ENCODE assay signal across 19 mouse cellular contexts in the genomic region with DNA sequence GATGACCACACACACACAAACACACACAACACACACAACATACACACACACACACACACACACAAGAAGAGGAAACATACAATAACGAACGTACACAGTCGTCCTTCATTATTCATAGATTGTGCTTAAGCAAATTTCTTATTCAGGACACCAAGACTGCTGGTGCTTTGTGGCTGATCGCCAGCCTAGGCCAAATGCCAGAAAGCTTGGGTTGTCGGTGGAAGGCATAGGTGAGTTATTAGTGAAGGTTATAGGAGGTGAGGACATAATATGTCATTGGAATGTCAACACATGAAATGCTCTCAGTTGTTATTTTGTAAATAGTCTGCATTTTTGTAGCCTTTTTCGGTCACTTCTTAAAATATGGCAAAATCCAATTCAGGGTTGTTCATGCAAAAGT. TPM values are rescaled to one million over a fixed set of nuclear protein-coding genes. Genes with fewer than 3 reads are reported as not detected.
DNase-seq lines count a peak whose midpoint lies in the region; ATAC-seq and TF ChIP-seq lines count a peak whose summit lies in the region.
"Had no signal": no experiment of that assay in that cellular context is flagged by ENCODE, and none has a peak within 500 bp of the region (broad histone marks: within the 10 kb centered on the region; RNA-seq: fewer than 3 reads in every experiment).

No protein-coding gene starts in this region.

- H3K27ac ChIP-seq in lung, embryonic 14.5 days (ENCODE audit: low read depth), result no peak overlapping the region
- H3K27ac ChIP-seq in intestine, embryonic 15.5 days, result no peak overlapping the region
- H3K27ac ChIP-seq: embryonic facial prominence, embryonic 12.5 days; hindbrain, embryonic 10.5 days; limb, embryonic 10.5 days; neural tube, embryonic 12.5 days had no signal

- H3K4me3 ChIP-seq in lung, embryonic 14.5 days (ENCODE audit: low read depth, low read length), result no peak overlapping the region
- H3K4me3 ChIP-seq in intestine, embryonic 15.5 days (replicated peaks), result no peak overlapping the region
- H3K4me3 ChIP-seq: embryonic facial prominence, embryonic 12.5 days; hindbrain, embryonic 10.5 days; limb, embryonic 10.5 days; neural tube, embryonic 12.5 days had no signal

- WGBS in lung, embryonic 14.5 days, result 81% methylated on average over 6 of the region's 6 CpGs
- 76% methylated on average over 6 of the region's 6 CpGs for WGBS in intestine, embryonic 15.5 days

- intact Hi-C loops in heart, postnatal 10 days (cut with DNase I), result no loop called here
- intact Hi-C loops in heart, postnatal 25 days (cut with DNase I), result no loop called here

- peak; percentile 11 for DNase-seq in adrenal gland, adult 2 months
- DNase-seq in adrenal gland, postnatal 4 days (ENCODE audit: low spot score in 2 of 2), result no peak
- DNase-seq in heart, postnatal 10 days, result peak; percentile 12 to 40
- no peak for DNase-seq in heart, postnatal 25 days (ENCODE audit: low spot score)
- peak; percentile 7 for DNase-seq in lung, embryonic 14.5 days
- DNase-seq in lung, postnatal 25 days (ENCODE audit: low spot score), result no peak
- peak; percentile 45 for DNase-seq in kidney, postnatal 14 days

- no peak overlapping the region for H3K4me2 ChIP-seq in lung, embryonic 14.5 days
- H3K4me2 ChIP-seq in intestine, embryonic 15.5 days (replicated peaks), result no peak overlapping the region
- H3K4me2 ChIP-seq: embryonic facial prominence, embryonic 12.5 days; neural tube, embryonic 12.5 days had no signal

- no peaks in the 10 kb centered on the region for H3K9me3 ChIP-seq in lung, embryonic 14.5 days (ENCODE audit: low read depth, low read length)
- no peaks in the 10 kb centered on the region for H3K9me3 ChIP-seq in intestine, embryonic 15.5 days
- H3K9me3 ChIP-seq: embryonic facial prominence, embryonic 12.5 days; hindbrain, embryonic 10.5 days; limb, embryonic 10.5 days; neural tube, embryonic 12.5 days had no signal

- no peaks in the 10 kb centered on the region for H3K36me3 ChIP-seq in lung, embryonic 14.5 days (ENCODE audit: insufficient read depth)
- no peaks in the 10 kb centered on the region for H3K36me3 ChIP-seq in intestine, embryonic 15.5 days
- H3K36me3 ChIP-seq: embryonic facial prominence, embryonic 12.5 days; hindbrain, embryonic 10.5 days; limb, embryonic 10.5 days; neural tube, embryonic 12.5 days had no signal

- H3K27me3 ChIP-seq in lung, embryonic 14.5 days (ENCODE audit: insufficient read depth, low read length), result no peaks in the 10 kb centered on the region
- no peaks in the 10 kb centered on the region for H3K27me3 ChIP-seq in intestine, embryonic 15.5 days (replicated peaks)
- H3K27me3 ChIP-seq: embryonic facial prominence, embryonic 12.5 days; neural tube, embryonic 12.5 days; Patski had no signal

- no peaks in the 10 kb centered on the region for H3K4me1 ChIP-seq in lung, embryonic 14.5 days (ENCODE audit: insufficient read depth)
- H3K4me1 ChIP-seq in intestine, embryonic 15.5 days (replicated peaks), result no peaks in the 10 kb centered on the region
- H3K4me1 ChIP-seq: embryonic facial prominence, embryonic 12.5 days; hindbrain, embryonic 10.5 days; limb, embryonic 10.5 days; neural tube, embryonic 12.5 days had no signal

- no peak for ATAC-seq in lung, embryonic 14.5 days (ENCODE audit: insufficient read depth)
- ATAC-seq in intestine, embryonic 15.5 days, result no peak
- ATAC-seq: intestine, embryonic 16.5 days; midbrain, embryonic 16.5 days; Patski had no signal

- no peak overlapping the region for H3K9ac ChIP-seq in lung, embryonic 14.5 days
- H3K9ac ChIP-seq in intestine, embryonic 15.5 days, result no peak overlapping the region
- H3K9ac ChIP-seq: embryonic facial prominence, embryonic 12.5 days; neural tube, embryonic 12.5 days had no signal

- no peak for TF ChIP-seq CTCF in lung, embryonic 14.5 days (IDR thresholded peaks at IDR 0.05; ENCODE audit: low read depth)

RNA-seq across cellular contexts. Expression of a gene that starts 3.6 kb away (rescaled TPM):
- 1 to 10 TPM in 1 of 2 experiments, under 1 TPM in 1; 0.90 to 1.6 TPM for total RNA-seq in adrenal gland, adult 2 months (2021)
- polyA plus RNA-seq in adrenal gland, adult 2 months (2012; rRNA removed), result not detected in 2 replicates
- 10 to 100 TPM in 1 of 2 experiments, under 1 TPM in 1; 0.62 to 17.0 TPM for total RNA-seq in adrenal gland, postnatal 4 days (2021)
- not detected for total RNA-seq in heart, postnatal 10 days (2021)
- total RNA-seq in heart, postnatal 25 days (2021), result not detected
- not detected in 2 replicates for polyA plus RNA-seq in lung, embryonic 14.5 days (2014; fragmentation: Nextera tagmentation; extraction: Ambion mirVana)
- polyA plus RNA-seq in intestine, embryonic 15.5 days (2015; fragmentation: Nextera tagmentation; extraction: Ambion mirVana), result 0.05 TPM in 1 of 2 replicates, not detected in the other
- total RNA-seq: heart, adult 8-10 months; megakaryocyte progenitor cell, adult 5-6 weeks had no signal
- polyA plus RNA-seq: embryonic facial prominence, embryonic 12.5 days; forebrain, embryonic 11.5 days; hindbrain, embryonic 10.5 days; limb, embryonic 10.5 days; midbrain, embryonic 16.5 days; neural tube, embryonic 12.5 days; Patski; spleen, adult 2 months had no signal

Comparison
In these comparisons a context has a peak if more than half of its experiments do, and no peak if none do; other contexts are left out.
1. DNase-seq: peak in adrenal gland, adult 2 months (single experiment), heart, postnatal 10 days (2 of 2), lung, embryonic 14.5 days (single experiment) and kidney, postnatal 14 days (single experiment); none in adrenal gland, postnatal 4 days (0 of 2), heart, postnatal 25 days (single experiment) and lung, postnatal 25 days (single experiment).